Mouse (Mus musculus) heart, adult 2 months (tissue): ENCODE measurements at regions not wholly inside any gene's neighbourhood (a gene's known extent, or its start where the extent isn't known, plus 50 kb on each side); places are given as distances from the start of the nearest gene placed in this dataset.
A peak's percentile ranks its signal among the peaks of the same experiment; 100 is the strongest.

Source experiments
- DNase-seq, 2 experiments: peaks; one replicate each; pipeline ENCODE4 v3.0.0; 2021
- H3K27ac ChIP-seq: fragments of 200-600 bp; 2 replicates; pipeline ENCODE4 v1.8.1; 2022
- H3K27me3 ChIP-seq: fragments of 200-500 bp; 2 replicates; pipeline ENCODE4 v1.6.1; 2012; ENCODE audit warnings: mild to moderate bottlenecking, low read length, inconsistent platforms, mixed read lengths; ENCODE audit not compliant: control insufficient read depth, insufficient read depth
- H3K36me3 ChIP-seq: fragments of 200-500 bp; 2 replicates; pipeline ENCODE4 v1.6.1; 2012; ENCODE audit warnings: low read length, inconsistent platforms; ENCODE audit not compliant: control insufficient read depth, insufficient read depth
- H3K4me1 ChIP-seq: fragments of 200-500 bp; 2 replicates; pipeline ENCODE4 v1.6.1; 2011; ENCODE audit warnings: low read length; ENCODE audit not compliant: control insufficient read depth, insufficient read depth
- H3K4me3 ChIP-seq: fragments of 200-600 bp; 2 replicates; pipeline ENCODE4 v1.8.1; 2022
- H3K79me2 ChIP-seq: fragments of 200-500 bp; replicated peaks from 2 replicates; pipeline ENCODE4 v1.6.1; 2012; ENCODE audit warnings: mild to moderate bottlenecking, inconsistent platforms, low read length, moderate library complexity, mixed read lengths; ENCODE audit not compliant: control insufficient read depth, insufficient read depth
- H3K9ac ChIP-seq: fragments of 200-500 bp; 2 replicates; pipeline ENCODE4 v1.6.1; 2012; ENCODE audit warnings: low read depth, mild to moderate bottlenecking, control low read depth, inconsistent platforms, low read length, mixed read lengths
- CTCF ChIP-seq: fragments of 200-600 bp; IDR thresholded peaks from 2 replicates; pipeline ENCODE4 v1.8.1; 2022; ENCODE audit warnings: antibody characterized with exemption, mild to moderate bottlenecking, moderate library complexity
- EP300 ChIP-seq: fragments of 200-500 bp; IDR thresholded peaks from 2 replicates; pipeline ENCODE4 v1.6.1; 2011; ENCODE audit warnings: low read depth, low read length, control low read depth; ENCODE audit not compliant: insufficient read depth
- POLR2A ChIP-seq: fragments of 200-500 bp; IDR thresholded peaks from 2 replicates; pipeline ENCODE4 v1.6.1; 2011; ENCODE audit warnings: mild to moderate bottlenecking, low read depth, low read length, control low read depth; ENCODE audit not compliant: insufficient read depth
- WGBS: fragments of 180-500 bp; shearing (Covaris S2); methylation state at CpG from one replicate; pipeline ENCODE4 v1.1.7; 2018; 5-methylcytosine and 5-hydroxymethylcytosine counted together
- intact Hi-C: fragments of 180-260 bp; cut with DNase I; formaldehyde crosslinking; loops from one replicate; pipeline ENCODE4 v1.15.1; 2025

DNA sequence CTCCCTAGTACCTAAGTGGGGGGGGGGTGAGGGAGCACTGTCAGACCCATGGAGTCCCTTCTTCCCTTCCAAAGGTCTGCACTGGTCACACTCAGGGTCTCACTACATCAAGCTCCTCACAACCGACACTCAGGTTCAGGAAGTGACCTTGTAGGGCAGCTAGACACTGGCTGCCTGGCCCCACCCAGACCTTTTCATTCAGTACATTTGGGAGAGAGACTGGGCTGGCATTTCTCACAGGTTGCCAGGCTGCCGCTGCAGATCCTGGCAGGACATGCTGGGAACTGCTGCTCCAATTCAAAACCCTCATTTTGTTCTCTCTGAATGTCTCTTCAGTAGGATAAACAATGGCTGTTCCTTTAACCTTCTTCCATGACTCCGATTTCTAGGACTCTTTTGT lies 439.3 kb upstream of the Ubash3b start:
- Histone ChIP-seq H3K27ac (no peak overlapping the region), H3K79me2 (no peaks in the 10 kb centered on the region), H3K4me3 (no peak overlapping the region), H3K4me1 (no peaks in the 10 kb centered on the region; the same call in 1 of the 2 replicates), H3K36me3 (no peaks in the 10 kb centered on the region), H3K9ac (no peak overlapping the region), H3K27me3 (no peaks in the 10 kb centered on the region)
- intact Hi-C loops = no loop called here
- DNase-seq = no peak
- TF ChIP-seq POLR2A = no peak
- no peak for TF ChIP-seq EP300
- no peak for TF ChIP-seq CTCF
- 32% methylated on average over 3 of the region's 3 CpGs for WGBS

DNA sequence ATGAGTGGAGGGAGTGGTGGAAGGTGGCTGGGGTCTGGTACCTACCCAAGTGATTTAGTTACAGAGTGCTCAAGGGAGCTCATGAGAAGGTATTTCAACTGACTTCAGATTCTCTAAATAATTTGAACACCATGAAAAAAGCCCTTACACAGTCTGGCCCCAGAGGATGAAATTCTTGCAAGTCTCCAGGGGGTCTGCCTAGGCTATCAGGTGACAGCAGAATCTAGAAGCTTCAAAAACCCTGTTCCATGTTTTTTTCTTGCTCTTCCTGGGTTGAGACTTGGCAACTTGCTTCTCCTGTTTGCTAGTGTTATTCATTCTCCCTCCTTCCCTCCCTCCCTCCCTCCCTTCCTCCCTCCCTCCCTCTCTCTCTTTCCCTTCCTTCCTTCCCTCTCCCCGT lies 438.4 kb upstream of the Ubash3b start:
- DNase-seq = no peak
- intact Hi-C loops = no loop called here
- Histone ChIP-seq H3K9ac (no peak overlapping the region), H3K27me3 (no peaks in the 10 kb centered on the region), H3K27ac (no peak overlapping the region), H3K36me3 (peaks cover 3% of the 10 kb centered on the region; the same call in 1 of the 2 replicates), H3K4me3 (no peak overlapping the region), H3K4me1 (no peaks in the 10 kb centered on the region; the same call in 1 of the 2 replicates), H3K79me2 (no peaks in the 10 kb centered on the region)
- TF ChIP-seq EP300 (no peak), CTCF (no peak), POLR2A (no peak)
- WGBS = 31% methylated on average over 1 of the region's 1 CpGs

- no peak for DNase-seq
- intact Hi-C loops = no loop called here
- no peak overlapping the region for H3K4me3 ChIP-seq
- no peak overlapping the region; the same call in 1 of the 2 replicates for H3K9ac ChIP-seq
- H3K36me3 ChIP-seq = peaks cover 3% of the 10 kb centered on the region; the same call in 1 of the 2 replicates
- H3K27ac ChIP-seq = peak overlapping the region; percentile 18; the same call in 1 of the 2 replicates
- no peak for TF ChIP-seq POLR2A
- TF ChIP-seq CTCF = no peak
- TF ChIP-seq EP300 = no peak
- no peaks in the 10 kb centered on the region for H3K79me2 ChIP-seq
- no peaks in the 10 kb centered on the region; the same call in 1 of the 2 replicates for H3K4me1 ChIP-seq
- WGBS = 19% methylated on average over 5 of the region's 5 CpGs
- H3K27me3 ChIP-seq = no peaks in the 10 kb centered on the region
Observed at GRCm38 (mm10) chr9:41595749-41596148, 434.3 kb upstream of the Ubash3b start.

- no peak overlapping the region for H3K27ac ChIP-seq
- intact Hi-C loops = no loop called here
- no peaks in the 10 kb centered on the region for H3K27me3 ChIP-seq
- peaks cover 11% of the 10 kb centered on the region for H3K36me3 ChIP-seq
- DNase-seq = no peak
- 95% methylated on average over 7 of the region's 7 CpGs for WGBS
- no peak overlapping the region for H3K4me3 ChIP-seq
- H3K9ac ChIP-seq = no peak overlapping the region
- H3K79me2 ChIP-seq = no peaks in the 10 kb centered on the region
- TF ChIP-seq EP300 = no peak
- TF ChIP-seq POLR2A = no peak
- no peak for TF ChIP-seq CTCF
- peaks cover 2% of the 10 kb centered on the region for H3K4me1 ChIP-seq
Observed at GRCm38 (mm10) chr9:41593998-41594397, 432.5 kb upstream of the Ubash3b start.

GRCm38 (mm10) chr9:41592900-41593690 lies 431.6 kb upstream of the Ubash3b start:
- TF ChIP-seq EP300 (no peak), CTCF (no peak), POLR2A (no peak)
- WGBS = 88% methylated on average over 4 of the region's 4 CpGs
- Histone ChIP-seq H3K27me3 (no peaks in the 10 kb centered on the region), H3K27ac (no peak overlapping the region), H3K4me3 (no peak overlapping the region), H3K36me3 (peaks cover 14% of the 10 kb centered on the region), H3K9ac (no peak overlapping the region), H3K79me2 (no peaks in the 10 kb centered on the region), H3K4me1 (peaks cover 2% of the 10 kb centered on the region)
- no peak for DNase-seq
- intact Hi-C loops = no loop called here

DNA sequence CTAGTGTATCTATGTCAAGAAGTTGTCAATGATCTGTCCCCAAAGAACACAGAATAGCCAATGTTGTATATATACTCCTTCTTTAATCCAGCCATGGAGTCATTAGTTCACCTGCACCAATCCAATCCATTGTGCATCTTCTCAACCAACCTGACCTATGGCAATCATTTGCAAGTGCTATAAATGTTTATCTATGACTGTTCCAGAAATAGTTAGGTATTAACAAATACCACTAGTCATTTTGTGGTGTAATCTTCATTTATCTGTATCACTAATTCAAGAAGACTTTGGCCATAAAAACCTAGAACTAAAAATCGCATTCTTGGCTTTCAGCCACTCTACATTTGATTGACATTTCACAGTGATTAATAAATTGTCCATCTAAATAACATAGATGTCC lies 430.6 kb upstream of the Ubash3b start:
- TF ChIP-seq CTCF (no peak), EP300 (no peak), POLR2A (no peak)
- no peak overlapping the region for H3K4me3 ChIP-seq
- peaks cover 15% of the 10 kb centered on the region for H3K36me3 ChIP-seq
- H3K27ac ChIP-seq = no peak overlapping the region
- H3K79me2 ChIP-seq = no peaks in the 10 kb centered on the region
- WGBS = 92% methylated on average over 1 of the region's 1 CpGs
- H3K27me3 ChIP-seq = no peaks in the 10 kb centered on the region
- peaks cover 2% of the 10 kb centered on the region for H3K4me1 ChIP-seq
- no peak for DNase-seq
- intact Hi-C loops = no loop called here
- no peak overlapping the region for H3K9ac ChIP-seq
